Mouse (Mus musculus) mouse trophoblast stem cell (cell line): ENCODE results near the gene Tepsin.

Experiments
- in situ Hi-C, 2 experiments: fragments of 300-500 bp; cut with MseI, MboI; formaldehyde crosslinking; loops; 2 replicates in 1 of 2; 3 replicates in 1 of 2; pipeline ENCODE4 v1.15.1; 2025

Tepsin gene

DNA sequence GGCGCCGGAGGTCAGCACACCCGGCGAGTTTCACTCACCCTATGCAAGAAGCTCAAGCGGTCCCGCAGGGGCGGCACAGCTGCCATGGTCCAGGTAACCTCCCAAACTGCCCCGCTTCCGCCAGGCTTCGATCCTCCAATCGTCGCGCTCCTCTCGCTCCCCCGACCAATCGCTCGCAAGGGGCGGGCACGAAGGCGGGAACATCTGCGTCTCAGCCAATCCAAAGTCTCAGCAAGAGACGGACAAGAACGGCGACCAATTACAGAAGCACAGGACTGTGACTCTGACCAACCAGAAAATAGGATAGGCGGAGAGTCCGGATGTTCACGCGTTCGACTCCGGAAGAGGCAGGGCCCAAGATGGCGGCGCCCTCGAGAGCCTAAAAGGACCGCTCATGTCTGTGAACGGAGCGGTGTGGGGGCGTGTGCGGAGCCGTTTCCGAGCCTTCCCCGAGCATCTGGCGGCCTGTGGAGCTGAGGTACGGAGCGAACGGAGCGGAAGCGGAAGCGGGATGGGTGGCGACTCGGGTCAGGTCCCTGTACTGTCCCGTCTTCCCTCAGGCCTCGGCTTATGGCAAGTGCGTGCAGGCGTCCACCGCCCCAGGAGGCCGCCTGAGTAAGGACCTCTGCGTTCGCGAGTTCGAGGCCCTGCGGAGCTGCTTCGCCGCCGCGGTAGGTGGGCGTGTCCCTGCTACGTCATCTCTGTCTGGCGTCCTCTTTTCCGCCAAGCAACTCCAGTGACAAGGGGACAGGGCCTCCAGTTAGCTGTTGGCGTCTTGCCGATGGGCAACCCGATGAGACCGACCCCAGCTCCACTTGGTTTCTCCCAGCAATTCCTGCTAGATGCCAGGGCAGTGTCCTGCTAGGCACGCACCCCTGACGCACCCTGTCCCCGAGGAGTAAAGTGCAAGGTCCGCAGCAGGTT, at the start of gene Tepsin, which contains the start of gene Ndufaf8:
Gene Tepsin (minus strand): TSS at position 144 of the 924 bp plus-strand sequence.
Gene Ndufaf8 (plus strand): TSS at position 341 of the 924 bp plus-strand sequence.
- in situ Hi-C loops, result no loop called here

DNA sequence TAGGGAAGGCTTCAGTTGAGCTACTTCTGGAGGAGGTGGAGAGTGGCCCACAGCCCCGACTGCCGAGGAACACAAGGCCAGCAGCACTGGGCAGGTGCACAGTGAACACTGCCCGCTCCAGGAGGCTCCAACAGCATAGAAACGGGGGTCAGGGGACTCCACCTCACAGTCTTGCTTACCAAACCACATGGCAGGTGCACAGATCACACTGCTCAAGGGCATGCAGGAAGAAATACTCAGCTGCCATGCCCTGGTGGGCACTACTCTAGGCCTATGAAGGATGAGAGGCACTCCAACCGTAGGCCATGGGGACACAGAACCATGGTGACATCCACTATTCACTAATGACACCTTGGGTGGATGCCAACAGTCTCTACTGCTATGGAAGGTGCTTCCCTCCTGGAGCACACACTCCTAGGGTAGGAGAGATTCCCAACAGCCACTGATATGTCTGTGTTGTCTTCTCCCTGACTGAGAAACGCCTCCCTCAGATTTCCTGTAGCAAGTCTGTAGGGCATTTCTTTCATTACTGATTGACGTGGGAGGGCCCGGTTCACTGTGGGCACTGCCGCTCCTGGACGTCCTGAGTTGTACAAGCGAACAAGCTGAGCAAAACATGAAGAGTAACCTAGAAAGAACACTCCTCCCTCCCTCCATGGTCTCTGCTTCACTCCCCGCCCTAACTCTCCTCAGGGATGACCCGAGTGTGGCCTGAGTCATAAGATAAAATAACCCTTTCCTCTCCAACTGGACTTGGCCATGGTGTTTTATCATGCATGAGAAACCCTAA, 45.4 kb upstream of the Tepsin start:
- in situ Hi-C loops, result no loop called here

DNA sequence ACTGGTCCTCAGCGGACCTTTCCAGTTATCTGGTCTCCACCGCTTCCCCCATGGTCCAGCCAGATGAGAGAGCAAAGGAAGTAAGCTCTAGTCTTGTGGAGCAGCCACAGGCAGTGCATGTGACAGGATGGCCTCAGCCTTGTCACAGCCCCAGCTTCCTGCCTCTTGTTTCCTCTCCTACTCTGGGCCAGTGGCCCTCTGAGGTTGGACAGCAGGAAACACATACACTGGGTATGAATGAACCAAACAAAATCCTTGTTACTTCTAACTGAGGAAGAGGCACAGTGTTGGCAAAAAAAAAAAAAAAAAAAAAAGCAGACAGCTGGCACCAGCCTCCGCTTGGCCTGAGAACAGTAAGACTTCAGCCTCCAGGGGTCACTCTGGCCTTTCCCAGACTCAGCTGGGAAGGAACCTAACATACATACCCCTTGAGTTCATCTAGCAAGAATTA, 44.1 kb upstream of the Tepsin start:
- in situ Hi-C loops, result no loop called here

DNA sequence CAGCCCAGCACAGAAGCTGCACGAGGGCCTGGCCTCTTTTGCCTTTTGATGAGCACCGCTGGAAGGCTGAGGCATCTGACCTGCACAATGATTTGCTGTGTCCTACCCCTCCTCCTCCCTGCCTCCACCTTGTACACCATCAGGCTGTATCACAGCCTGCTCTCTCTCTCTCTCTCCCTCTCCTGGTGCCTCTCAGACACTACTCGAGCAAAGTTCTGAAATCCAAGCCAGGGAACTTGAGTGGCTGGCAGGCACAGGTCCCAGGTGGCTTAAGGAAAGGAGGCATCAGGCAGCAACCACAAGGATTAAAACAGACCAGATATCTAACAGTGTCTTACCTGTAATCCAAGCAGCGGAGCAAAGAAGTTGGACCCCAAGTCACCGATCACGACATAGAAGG, 41.7 kb upstream of the Tepsin start:
- in situ Hi-C loops, result no loop called here

DNA sequence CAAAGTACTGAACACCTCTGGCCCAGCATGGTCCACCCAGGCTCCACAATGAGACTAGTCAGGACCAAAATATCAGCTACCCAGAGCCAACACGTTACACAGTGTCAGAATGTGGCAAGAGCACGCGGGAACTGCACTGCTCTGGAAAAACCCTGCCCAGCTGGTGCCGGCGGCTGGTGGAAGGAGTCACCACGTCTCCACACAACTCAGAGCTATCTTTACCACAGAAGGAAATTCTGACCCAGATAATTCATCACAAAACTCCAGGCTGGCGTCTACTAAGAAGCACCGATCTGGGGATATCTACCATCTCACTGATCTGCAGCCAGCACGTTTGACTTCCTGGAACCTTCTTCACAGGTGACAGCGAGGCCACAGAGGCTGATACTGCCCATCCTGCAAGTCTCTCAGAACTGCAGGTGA, 40.8 kb upstream of the Tepsin start:
- in situ Hi-C loops, result no loop called here

DNA sequence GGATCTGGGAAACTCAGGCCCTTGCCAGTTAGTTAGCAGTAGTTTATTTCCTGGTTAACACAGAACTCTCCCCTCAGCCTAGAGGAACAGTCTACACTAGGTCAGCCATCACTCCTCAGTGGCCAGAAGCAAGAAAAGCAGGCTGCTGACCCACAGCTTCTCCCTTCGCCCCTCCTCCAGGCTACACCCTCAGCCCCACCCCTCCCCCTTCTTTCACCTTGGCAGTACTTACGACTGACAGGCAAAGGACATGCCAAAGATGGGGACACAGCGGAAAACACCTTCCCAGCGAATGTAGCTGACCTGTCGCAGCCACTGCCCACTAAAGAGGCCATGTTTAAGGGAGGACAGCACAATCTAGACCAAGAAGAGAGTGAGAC, 39.1 kb upstream of the Tepsin start:
- in situ Hi-C loops, result no loop called here

DNA sequence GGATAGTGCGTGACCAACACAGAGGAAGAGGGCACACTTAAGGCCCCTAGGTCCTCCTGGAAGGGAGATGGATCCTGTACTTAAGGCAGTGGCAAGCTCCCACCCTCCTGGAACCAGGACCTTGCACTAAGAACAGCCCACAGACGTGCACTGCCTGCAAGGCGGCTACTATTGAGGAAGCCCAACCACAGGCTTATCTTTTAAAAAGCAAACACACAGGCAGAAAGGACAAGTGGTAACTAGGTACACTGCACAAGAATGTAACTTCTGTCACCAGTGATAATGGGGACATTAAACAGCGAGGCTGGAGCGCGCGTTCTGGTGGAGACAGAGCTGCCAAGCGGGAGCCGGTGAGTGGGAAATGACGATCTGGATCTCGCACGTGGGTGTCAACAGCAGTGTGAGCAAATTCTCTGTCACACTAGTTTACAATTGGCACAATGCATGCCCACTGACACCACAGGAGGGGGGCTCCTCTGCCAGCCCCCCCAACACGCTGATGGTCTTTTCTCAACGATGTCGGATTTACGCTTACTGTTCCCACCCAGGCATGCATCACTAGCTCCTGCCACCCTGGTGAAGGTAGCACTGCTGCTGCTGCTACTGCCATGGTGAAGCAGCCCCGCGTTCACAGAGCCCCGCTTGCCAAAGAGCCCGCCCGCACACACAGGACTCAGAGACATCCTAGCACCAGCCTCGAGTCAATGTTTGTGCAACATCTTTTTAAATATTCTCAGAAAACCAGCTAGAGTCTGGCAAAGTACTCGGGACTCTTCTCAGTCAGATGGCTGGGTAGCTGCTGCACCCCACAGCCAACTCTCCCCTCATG, 38.5 kb upstream of the Tepsin start:
- in situ Hi-C loops, result no loop called here

DNA sequence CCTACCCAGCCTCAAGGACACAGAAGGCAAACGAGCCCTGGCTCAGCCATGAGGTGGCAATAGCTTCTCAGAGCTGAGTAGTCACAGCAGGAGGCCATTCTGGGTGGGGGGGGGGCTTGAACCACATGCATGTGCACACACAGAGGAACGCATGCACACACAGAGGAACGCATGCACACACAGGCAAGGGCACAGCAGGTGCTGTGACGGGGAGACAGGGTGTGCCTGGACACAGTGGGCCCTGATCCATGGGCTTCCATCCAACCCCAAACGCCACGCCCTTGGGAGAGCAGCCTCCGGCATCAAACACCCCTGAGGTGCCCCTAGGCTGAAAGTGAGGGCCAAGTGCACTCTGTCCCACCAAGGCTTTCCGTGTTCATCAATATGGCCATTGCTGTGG, 37.7 kb upstream of the Tepsin start:
- in situ Hi-C loops, result no loop called here

DNA sequence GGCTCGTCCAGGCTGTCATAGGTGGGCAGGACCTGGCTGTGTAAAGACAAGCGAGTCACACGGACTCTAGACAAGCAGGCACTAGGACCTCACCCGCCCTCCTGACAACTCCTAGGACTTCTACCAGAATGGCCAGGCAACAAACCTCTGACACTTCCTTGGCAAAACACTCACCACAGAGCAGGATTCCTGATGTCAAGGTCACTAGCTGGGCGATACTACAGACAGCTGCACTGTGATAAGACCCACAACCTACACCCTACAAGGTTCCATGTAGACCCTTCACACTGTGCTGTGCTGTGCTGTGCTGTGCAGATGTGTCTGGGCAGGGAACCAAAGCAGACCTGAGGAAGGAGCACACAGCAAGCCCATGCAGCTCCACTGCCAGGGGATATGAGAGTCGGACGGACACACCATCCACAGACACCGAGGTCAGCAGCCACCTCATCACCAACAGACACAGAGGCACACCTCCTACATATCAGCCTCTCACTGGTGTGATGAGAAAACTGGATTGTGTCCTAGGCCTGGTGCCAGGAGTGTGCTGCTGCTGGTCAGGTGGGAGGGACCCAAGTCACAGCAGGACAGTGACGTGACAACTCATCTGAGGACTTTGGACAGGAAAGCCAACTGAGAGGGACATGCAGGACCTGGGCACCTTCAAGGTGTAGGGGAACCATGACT, 36.5 kb upstream of the Tepsin start:
- in situ Hi-C loops, result no loop called here

DNA sequence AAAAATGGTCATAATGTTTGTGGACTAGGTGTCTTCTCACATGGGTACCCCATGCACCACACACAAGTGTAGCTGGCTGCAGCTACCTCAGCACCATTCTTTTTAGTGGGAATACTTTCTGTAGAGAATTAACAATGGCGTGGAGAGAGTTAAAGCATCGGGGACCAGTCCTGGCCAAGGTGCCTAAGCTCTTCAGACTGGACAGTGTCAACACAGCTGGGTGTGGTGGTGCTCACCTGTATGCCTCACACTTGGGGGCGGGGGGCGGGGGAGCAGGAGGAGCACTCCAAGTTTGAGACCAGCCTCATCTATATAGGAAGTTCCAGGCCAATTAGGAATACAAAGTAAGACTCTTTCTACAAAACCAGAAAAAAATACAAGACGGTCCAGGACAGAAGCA, 35.6 kb upstream of the Tepsin start:
- in situ Hi-C loops, result no loop called here

DNA sequence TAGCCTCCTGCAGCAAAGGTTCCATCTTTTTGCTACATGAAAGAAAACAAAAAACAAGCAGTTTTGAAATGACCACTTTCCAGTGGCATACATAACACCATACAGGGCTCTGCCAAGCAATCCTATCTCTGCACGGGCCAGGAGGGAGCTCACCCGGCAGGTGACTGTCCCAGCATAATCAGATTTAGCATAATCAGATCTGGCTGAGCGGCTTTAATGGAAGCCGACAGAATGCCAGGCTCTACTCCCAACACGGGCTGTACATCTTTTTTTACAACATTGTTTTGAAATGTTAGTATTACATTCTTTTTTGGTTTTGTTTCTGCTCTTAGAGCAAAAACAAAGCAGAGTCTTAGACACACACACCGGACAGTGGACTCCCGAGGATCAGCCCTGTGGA, 30.8 kb upstream of the Tepsin start:
- in situ Hi-C loops, result no loop called here

DNA sequence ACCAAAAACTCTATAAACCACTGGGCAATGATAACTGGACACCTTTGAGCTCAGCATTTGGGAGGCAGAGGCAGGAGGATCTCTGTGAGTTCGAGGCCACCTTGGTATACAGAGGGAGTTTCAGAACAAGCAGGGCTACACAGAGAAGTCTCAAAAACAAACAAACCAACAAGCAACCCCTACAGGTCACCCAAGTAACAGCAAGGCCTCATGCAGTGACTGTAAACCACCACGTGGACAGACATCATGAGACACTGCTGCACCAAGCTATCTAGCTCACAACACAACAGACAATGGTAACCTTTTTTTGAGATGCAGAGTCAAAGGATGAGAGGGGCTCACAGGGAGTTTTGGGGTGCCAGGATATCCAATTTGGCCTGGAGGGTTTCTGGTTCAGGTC, 28.3 kb upstream of the Tepsin start:
- in situ Hi-C loops, result no loop called here

DNA sequence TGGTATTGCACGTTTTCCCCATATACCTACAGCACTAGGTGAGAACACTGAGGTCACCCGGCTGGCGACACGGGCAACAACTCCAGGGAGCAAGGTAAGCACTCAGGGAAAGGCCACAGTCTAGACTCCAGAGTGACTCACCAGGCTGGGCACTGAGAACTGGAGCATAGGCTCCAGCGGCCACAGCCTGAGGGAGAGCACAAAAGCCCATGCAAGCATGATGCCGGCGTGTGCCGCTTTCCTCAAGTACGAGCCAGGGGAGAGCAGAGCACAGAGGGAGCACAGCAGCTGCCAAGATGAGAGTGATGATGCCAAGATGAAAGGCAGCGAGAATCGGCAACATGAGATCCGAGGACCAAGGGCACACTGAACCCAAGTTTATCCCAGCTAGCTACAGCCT, 23.6 kb upstream of the Tepsin start:
- in situ Hi-C loops, result no loop called here

DNA sequence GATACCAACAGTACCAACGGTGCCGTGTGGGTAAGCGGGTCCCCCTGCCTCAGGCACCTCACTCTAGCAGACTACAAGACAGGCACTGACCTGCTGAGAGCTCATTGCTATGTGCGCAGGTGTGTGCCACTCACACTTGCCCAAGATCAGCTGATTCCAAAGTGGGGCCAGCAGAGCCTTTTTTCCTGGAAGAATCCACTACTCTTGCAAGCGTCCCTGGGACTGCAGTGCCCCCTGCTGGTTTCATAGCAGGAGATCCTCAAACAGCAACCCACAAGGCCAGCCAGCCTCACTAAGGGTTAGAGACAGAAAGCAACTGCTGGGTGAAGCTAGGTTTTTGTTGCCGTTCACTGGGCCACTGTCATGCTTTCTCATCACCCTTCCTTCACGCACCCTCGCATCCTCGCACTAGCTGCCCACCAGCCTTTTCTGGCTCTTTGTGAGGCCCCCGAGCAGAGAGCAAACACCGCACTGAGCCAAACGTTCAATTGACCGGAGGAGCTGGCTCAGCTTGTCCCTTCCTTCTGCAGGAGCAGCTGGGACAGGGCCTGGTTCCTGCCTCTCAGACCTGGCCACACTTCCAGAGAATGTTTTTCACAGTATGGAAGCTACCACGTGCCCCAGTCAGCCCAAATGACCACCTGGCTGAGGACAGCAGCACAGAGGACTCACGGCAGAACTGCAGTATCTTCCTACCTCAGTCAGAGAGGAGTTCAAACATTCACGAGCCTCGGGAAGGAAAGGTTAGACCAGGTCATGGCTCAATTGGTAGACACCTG, 22.3 kb upstream of the Tepsin start:
- in situ Hi-C loops, result no loop called here

DNA sequence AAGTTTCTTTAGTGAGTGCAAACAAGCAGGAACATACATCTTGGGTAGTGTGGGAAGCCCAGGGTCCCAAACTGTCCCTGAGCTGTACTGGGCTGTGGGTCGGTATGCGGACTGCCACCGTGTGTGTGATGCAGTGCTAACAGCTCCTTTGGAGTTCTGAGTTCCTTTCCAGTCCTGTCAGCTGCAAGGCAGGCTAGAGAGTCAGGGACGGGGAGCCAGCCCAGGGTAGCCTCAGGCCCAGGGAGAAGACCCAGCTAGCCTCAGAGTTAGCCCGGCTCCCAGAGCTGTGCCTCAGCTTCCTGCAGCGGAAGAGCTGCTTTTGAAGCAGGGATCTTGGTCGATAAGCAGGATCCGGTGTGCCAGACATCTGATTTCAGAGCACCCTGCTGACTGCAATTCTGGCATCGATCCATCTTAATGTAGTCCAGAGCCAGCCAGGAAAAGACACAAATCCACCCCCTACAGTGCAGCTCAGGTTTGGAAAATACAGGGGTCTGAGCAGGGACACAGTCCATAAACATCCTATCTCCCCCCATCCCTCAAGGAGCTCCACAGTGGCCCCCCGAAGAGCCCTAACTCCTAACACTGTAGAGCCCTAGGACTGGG, 21.5 kb upstream of the Tepsin start:
- in situ Hi-C loops, result no loop called here

DNA sequence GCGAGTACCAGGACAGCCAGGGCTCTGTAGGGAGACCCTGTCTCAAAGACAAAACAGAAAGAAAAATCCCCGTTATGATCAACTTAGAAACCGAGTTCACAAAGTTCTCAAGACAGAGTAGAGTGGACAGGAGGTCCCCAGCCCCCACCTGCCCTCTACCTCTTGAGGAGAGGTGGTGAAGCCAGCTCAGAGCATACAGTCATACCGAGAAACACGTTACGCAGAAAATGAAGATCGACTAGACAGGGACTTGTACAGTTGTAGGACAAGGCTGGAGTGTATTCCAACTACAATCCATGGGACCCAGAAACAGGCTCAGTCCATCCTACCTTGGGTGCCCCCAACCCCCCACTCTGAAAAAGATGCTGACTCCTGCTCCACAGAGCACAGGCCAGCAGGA, 20.6 kb upstream of the Tepsin start:
- in situ Hi-C loops, result no loop called here

DNA sequence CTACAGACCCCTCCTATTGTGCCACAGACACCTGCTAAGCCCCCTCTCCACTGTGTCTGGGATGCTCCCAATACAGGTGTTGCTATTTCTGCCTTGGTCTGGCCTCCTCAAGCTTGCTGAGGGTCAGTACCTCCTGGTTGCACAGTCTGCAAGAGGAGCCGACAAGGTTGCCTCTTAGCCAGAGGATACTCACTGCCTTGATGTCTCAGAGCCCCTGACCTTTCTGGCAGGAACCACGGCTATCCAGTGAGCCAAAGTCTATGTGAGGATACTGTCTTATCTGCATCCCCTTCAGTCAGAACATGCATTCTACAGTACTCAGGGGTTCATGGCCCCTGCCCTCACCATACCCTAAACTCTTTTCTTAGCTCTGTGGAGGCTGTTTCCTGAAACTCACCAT, 19.1 kb upstream of the Tepsin start:
- in situ Hi-C loops, result no loop called here

DNA sequence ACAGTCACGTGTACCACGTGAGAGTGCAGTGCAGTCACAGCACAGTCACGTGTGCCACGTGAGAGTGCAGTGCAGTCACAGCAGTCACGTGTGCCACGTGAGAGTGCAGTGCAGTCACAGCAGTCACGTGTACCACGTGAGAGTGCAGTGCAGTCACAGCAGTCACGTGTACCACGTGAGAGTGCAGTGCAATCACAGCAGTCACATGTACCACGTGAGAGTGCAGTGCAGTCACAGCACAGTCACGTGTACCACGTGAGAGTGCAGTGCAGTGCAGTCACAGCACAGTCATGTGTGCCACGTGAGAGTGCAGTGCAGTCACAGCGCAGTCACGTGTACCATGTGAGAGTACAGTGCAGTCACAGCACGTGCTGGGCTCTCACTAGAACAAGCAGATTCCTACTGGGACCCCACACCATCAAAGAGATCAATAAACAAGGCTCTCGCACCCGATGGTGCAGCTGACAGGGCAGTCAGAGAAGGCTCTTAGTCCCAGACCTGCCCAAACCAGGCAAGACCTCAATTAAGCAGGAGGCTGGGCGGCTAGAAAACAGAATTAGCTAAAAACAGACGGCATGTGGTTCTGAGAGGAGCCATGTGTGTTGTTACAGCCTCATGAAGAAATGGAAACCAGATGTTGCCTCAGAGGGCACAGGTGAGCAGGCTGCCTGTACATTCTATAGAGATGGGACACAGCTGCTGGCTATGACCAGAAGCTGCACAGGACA, 16.1 kb upstream of the Tepsin start:
- in situ Hi-C loops, result loop anchor here (5.0 kb wide), 2 partner anchors 93 to 98 kb away; no protein-coding TSS in a partner anchor

DNA sequence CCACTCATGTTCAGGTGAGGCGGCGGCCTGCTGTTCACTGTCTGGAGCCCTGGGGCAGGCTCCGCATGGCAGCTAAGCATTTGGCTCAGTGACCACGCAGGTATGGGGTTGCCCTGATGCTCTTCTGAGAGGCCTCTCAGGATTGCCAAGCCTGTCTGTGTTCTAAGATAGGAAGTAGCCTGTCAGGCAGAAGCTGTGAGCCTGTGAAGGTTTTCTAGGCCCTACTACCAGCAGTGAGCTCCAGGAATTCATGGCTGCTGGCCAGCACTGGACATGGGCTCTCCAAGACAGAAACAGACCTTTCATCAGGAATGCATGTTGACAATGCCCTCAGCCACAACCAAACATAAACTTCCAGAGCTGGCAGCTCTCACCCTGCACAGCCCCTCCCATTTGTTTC, 13.6 kb upstream of the Tepsin start:
- in situ Hi-C loops, result loop anchor here (5.0 kb wide), 2 partner anchors 95 to 100 kb away; no protein-coding TSS in a partner anchor
